Mouse (Mus musculus) stomach, postnatal 0 days (tissue): ENCODE results near the gene Gsg1l.

Source experiments
- CTCF ChIP-seq: IDR thresholded peaks from 2 replicates; pipeline ENCODE4 v1.5.1; 2016; ENCODE audit warnings: antibody characterized with exemption, low read depth, mild to moderate bottlenecking, moderate library complexity
- EP300 ChIP-seq: optimal IDR thresholded peaks from 2 replicates; pipeline ENCODE3; 2016; ENCODE audit warnings: antibody characterized with exemption

DNA sequence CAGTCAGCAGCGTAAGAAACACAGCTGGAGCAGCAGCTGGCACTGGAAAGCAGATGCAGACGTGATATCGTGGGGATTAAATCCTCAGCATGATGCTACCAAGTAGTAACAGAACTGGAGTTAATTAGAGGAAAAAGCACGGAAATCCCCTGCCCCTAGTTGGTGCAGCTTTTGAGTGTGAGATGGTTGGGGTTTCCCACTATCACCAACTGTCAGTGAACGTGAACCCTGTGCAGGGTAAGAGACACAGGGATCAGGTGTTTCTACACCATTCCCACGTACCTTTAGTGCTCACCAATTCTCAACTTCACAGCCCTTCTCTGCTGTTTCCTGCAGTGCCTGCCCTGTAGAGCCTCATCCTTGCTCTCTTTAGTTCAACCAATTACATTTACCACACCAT is 37.6 kb upstream of the Gsg1l start:
- TF ChIP-seq CTCF (no peak), EP300 (no peak)
